ENCODE assay signal across 10 mouse cellular contexts in genomic region chr16:56478575-56479191, GRCm38 (mm10). TPM values are rescaled to one million over a fixed set of nuclear protein-coding genes. Genes with fewer than 3 reads are reported as not detected.
DNase-seq lines count a peak whose midpoint lies in the region; ATAC-seq and TF ChIP-seq lines count a peak whose summit lies in the region.
"Had no signal": no experiment of that assay in that cellular context is flagged by ENCODE, and none has a peak within 500 bp of the region (broad histone marks: within the 10 kb centered on the region; RNA-seq: fewer than 3 reads in every experiment).

No protein-coding gene starts in this region.

- peak overlapping the region; percentile 58 for H3K4me2 ChIP-seq in intestine, embryonic 14.5 days (ENCODE audit: low read length)
- H3K4me2 ChIP-seq: hindbrain, embryonic 15.5 days had no signal

- no peak for TF ChIP-seq POLR2A in kidney, adult 2 months (IDR thresholded peaks at IDR 0.05; ENCODE audit: low read depth, low read length)

- H3K36me3 ChIP-seq in kidney, adult 2 months (ENCODE audit: control insufficient read depth, insufficient read depth, low read length), result no peaks in the 10 kb centered on the region
- no peaks in the 10 kb centered on the region for H3K36me3 ChIP-seq in intestine, embryonic 14.5 days (ENCODE audit: control insufficient read depth, insufficient read depth, low read length)
- H3K36me3 ChIP-seq: hindbrain, embryonic 15.5 days had no signal

- no peak for ATAC-seq in intestine, embryonic 14.5 days (replicated peaks; ENCODE audit: low FRiP score, low TSS enrichment, low read depth)
- ATAC-seq: Patski had no signal

- no peak overlapping the region; the same call in 1 of the 2 replicates for H3K27ac ChIP-seq in kidney, adult 2 months (ENCODE audit: insufficient read depth, low read depth, low read length)
- peak overlapping the region; percentile 61 for H3K27ac ChIP-seq in intestine, embryonic 14.5 days (ENCODE audit: low read depth)
- H3K27ac ChIP-seq: hindbrain, embryonic 15.5 days had no signal

- WGBS in kidney, adult 2 months, result 6% methylated on average over 12 of the region's 12 CpGs
- WGBS in intestine, embryonic 14.5 days, result 18% methylated on average over 12 of the region's 12 CpGs

- H3K4me3 ChIP-seq in kidney, adult 2 months (ENCODE audit: insufficient read depth, low read depth, low read length), result peak overlapping the region; percentile 59
- peak overlapping the region; percentile 36 for H3K4me3 ChIP-seq in intestine, embryonic 14.5 days (ENCODE audit: low read depth, low read length)
- H3K4me3 ChIP-seq: hindbrain, embryonic 15.5 days had no signal

- no peaks in the 10 kb centered on the region for H3K9me3 ChIP-seq in intestine, embryonic 14.5 days (ENCODE audit: control insufficient read depth, low read length)
- H3K9me3 ChIP-seq: hindbrain, embryonic 15.5 days had no signal

- no peaks in the 10 kb centered on the region; the same call in 1 of the 2 replicates for H3K27me3 ChIP-seq in kidney, adult 2 months (replicated peaks; ENCODE audit: control insufficient read depth, insufficient read depth, low read length)
- H3K27me3 ChIP-seq in intestine, embryonic 14.5 days (replicated peaks; ENCODE audit: control insufficient read depth, insufficient read depth, low read length), result no peaks in the 10 kb centered on the region
- H3K27me3 ChIP-seq: hindbrain, embryonic 15.5 days; Patski had no signal

- H3K4me1 ChIP-seq in kidney, adult 2 months (ENCODE audit: control insufficient read depth, insufficient read depth, low read length), result no peaks in the 10 kb centered on the region
- no peaks in the 10 kb centered on the region for H3K4me1 ChIP-seq in intestine, embryonic 14.5 days (replicated peaks; ENCODE audit: control insufficient read depth, insufficient read depth, low read length)
- H3K4me1 ChIP-seq: hindbrain, embryonic 15.5 days had no signal

- peak; percentile 24 for DNase-seq in kidney, adult 2 months
- no peak for DNase-seq in kidney, adult 8-10 months
- peak; percentile 70 for DNase-seq in embryo, embryonic 10.5 days (ENCODE audit: low spot score)
- DNase-seq in intestine, embryonic 14.5 days (ENCODE audit: low spot score), result peak; percentile 56
- DNase-seq in mesoderm, embryonic 11.5 days (ENCODE audit: low read depth, low spot score), result peak; percentile 41
- DNase-seq in natural killer cell, adult 2 months (ENCODE audit: low spot score in 2 of 2), result no peak
- DNase-seq in thymus, adult 18-20 months, result no peak
- no peak for DNase-seq in cerebellum, adult 8-10 months

- no peak for TF ChIP-seq CTCF in kidney, adult 2 months (conservative IDR thresholded peaks at IDR 0.05; ENCODE audit: insufficient read depth, insufficient read length, low read depth, low read length)

- peak overlapping the region; percentile 35 for H3K9ac ChIP-seq in intestine, embryonic 14.5 days (ENCODE audit: low read length)
- H3K9ac ChIP-seq: hindbrain, embryonic 15.5 days had no signal

RNA-seq across cellular contexts. Expression of gene Abi3bp, which starts 1.0 kb away (rescaled TPM):
- 4.5 and 5.2 TPM in 2 replicates for polyA plus RNA-seq in kidney, adult 2 months (2012; rRNA removed)
- 12.2 and 12.9 TPM in 2 replicates for polyA plus RNA-seq in intestine, embryonic 14.5 days (2014; fragmentation: Nextera tagmentation; extraction: Ambion mirVana)

Comparison
In these comparisons a context has a peak if more than half of its experiments do, and no peak if none do; other contexts are left out.
1. DNase-seq: peak in kidney, adult 2 months (single experiment), embryo, embryonic 10.5 days (single experiment), intestine, embryonic 14.5 days (single experiment) and mesoderm, embryonic 11.5 days (single experiment); none in kidney, adult 8-10 months (0 of 2), natural killer cell, adult 2 months (0 of 2), thymus, adult 18-20 months (0 of 2) and cerebellum, adult 8-10 months (single experiment).